25 mouse cellular contexts compared by ENCODE assay signal in the genomic region with DNA sequence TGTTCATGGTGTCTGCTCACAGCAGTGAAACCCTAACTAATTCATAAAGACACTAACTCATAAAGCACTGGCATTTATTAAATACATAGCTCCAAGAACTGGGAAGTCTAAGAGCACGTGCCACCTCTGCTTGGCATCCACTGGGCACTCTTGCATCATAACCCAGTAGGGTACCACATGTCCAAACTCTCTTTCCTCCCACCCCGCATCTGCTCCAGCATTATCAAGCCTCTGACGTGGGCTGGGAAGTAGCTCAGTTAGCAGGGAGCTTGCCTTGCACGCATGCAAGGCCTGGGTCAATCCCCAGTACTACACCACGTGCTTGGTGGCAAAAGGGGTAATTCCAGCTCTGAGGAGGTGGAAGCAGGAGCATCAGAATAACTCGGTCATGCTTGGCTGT. TPM values are rescaled to one million over a fixed set of nuclear protein-coding genes. Genes with fewer than 3 reads are reported as not detected.
DNase-seq lines count a peak whose midpoint lies in the region; ATAC-seq lines count a peak whose summit lies in the region.
"Had no signal": no experiment of that assay in that cellular context is flagged by ENCODE, and none has a peak within 500 bp of the region (broad histone marks: within the 10 kb centered on the region; RNA-seq: fewer than 3 reads in every experiment).

No protein-coding gene starts in this region.

- 82% methylated on average over 6 of the region's 6 CpGs for WGBS in heart, embryonic 10.5 days

- no peaks in the 10 kb centered on the region for H3K36me3 ChIP-seq in heart, embryonic 10.5 days
- H3K36me3 ChIP-seq: embryonic facial prominence, embryonic 15.5 days; forebrain, embryonic 10.5 days; forebrain, embryonic 15.5 days; G1E; heart, embryonic 12.5 days; hindbrain, embryonic 10.5 days had no signal

- ATAC-seq in frontal cortex, adult (ENCODE audit: low TSS enrichment) = peak; percentile 78
- ATAC-seq: CD4-positive, CD25-positive, alpha-beta regulatory T cell, adult 4 months; forebrain, embryonic 15.5 days had no signal

- H3K4me3 ChIP-seq in heart, embryonic 10.5 days = no peak overlapping the region
- H3K4me3 ChIP-seq: embryonic facial prominence, embryonic 15.5 days; erythroblast, embryonic 14.5 days; forebrain, embryonic 10.5 days; forebrain, embryonic 15.5 days; heart, adult 2 months; heart, embryonic 12.5 days; hindbrain, embryonic 10.5 days had no signal

- peaks cover 14% of the 10 kb centered on the region for H3K27me3 ChIP-seq in heart, embryonic 10.5 days (ENCODE audit: insufficient read depth, poor library complexity, severe bottlenecking)
- H3K27me3 ChIP-seq: embryonic facial prominence, embryonic 15.5 days; forebrain, embryonic 15.5 days had no signal

- no peak overlapping the region for H3K27ac ChIP-seq in heart, embryonic 10.5 days
- H3K27ac ChIP-seq: embryonic facial prominence, embryonic 15.5 days; forebrain, embryonic 10.5 days; forebrain, embryonic 15.5 days; heart, adult 2 months; hindbrain, embryonic 10.5 days; hindbrain, embryonic 14.5 days had no signal

- DNase-seq in frontal cortex, adult 2 months (ENCODE audit: extremely low spot score in 1 of 2, low spot score in 1 of 2) = no peak
- DNase-seq in layer of hippocampus, adult 9-11 months = peak; percentile 61
- no peak for DNase-seq in layer of hippocampus, postnatal 25 days (ENCODE audit: extremely low spot score in 1 of 2, low spot score in 1 of 2)
- DNase-seq in NIH3T3 (ENCODE audit: low read depth) = peak; percentile 34
- peak; percentile 55 for DNase-seq in telencephalon, adult 2 months (ENCODE audit: low read depth, low spot score)
- DNase-seq in heart, embryonic 10.5 days (ENCODE audit: low spot score) = no peak
- DNase-seq: adrenal gland, postnatal 10 days; B cell, adult 2 months; cerebellum, adult 2 months; cerebellum, postnatal 10 days; gastrocnemius, postnatal 14 days; heart, adult 2 months had no signal

- peaks cover 10% of the 10 kb centered on the region; the same call in 1 of the 2 replicates for H3K4me1 ChIP-seq in heart, embryonic 10.5 days
- H3K4me1 ChIP-seq: forebrain, embryonic 15.5 days had no signal

- no peaks in the 10 kb centered on the region for H3K9me3 ChIP-seq in heart, embryonic 10.5 days
- H3K9me3 ChIP-seq: embryonic facial prominence, embryonic 15.5 days; forebrain, embryonic 10.5 days; forebrain, embryonic 15.5 days; G1E; heart, embryonic 12.5 days; hindbrain, embryonic 10.5 days had no signal

RNA-seq across cellular contexts. Expression of a gene that starts 5.1 kb away (rescaled TPM):
- polyA plus RNA-seq in frontal cortex, adult 2 months (2012; rRNA removed) = 29.5 and 39.0 TPM in 2 replicates
- total RNA-seq in layer of hippocampus, postnatal 25 days (2021) = 10 to 100 TPM; 20.7 to 21.3 TPM
- 7.7 and 13.9 TPM in 2 replicates for polyA plus RNA-seq in heart, embryonic 10.5 days (2016; fragmentation: Nextera tagmentation; extraction: Ambion mirVana)

RNA-seq across cellular contexts. Expression of a gene that starts 16.1 kb away (rescaled TPM):
- 0.18 and 0.27 TPM in 2 replicates for polyA plus RNA-seq in frontal cortex, adult 2 months (2012; rRNA removed)
- total RNA-seq in layer of hippocampus, postnatal 25 days (2021) = under 1 TPM in 1 of 2 experiments, not detected in 1; 0.20 TPM
- polyA plus RNA-seq in heart, embryonic 10.5 days (2016; fragmentation: Nextera tagmentation; extraction: Ambion mirVana) = not detected in 2 replicates
- total RNA-seq: gastrocnemius, adult 18-20 months; gastrocnemius, postnatal 14 days; heart, adult 2 months; heart, postnatal 25 days had no signal
- polyA plus RNA-seq: CD4-positive, CD25-positive, alpha-beta regulatory T cell, adult 4 months; embryonic facial prominence, embryonic 11.5 days; embryonic facial prominence, embryonic 15.5 days; erythroblast, embryonic 14.5 days; forebrain, embryonic 10.5 days; forebrain, embryonic 15.5 days; G1E; heart, adult 2 months; heart, embryonic 12.5 days; hindbrain, embryonic 10.5 days had no signal

Comparison
In these comparisons a context has a peak if more than half of its experiments do, and no peak if none do; other contexts are left out.
1. DNase-seq: peak in layer of hippocampus, adult 9-11 months (single experiment), NIH3T3 (single experiment) and telencephalon, adult 2 months (single experiment); none in frontal cortex, adult 2 months (0 of 2), layer of hippocampus, postnatal 25 days (0 of 2) and heart, embryonic 10.5 days (single experiment).